Comparison of ENCODE assay signal across 18 mouse cellular contexts in the genomic region with DNA sequence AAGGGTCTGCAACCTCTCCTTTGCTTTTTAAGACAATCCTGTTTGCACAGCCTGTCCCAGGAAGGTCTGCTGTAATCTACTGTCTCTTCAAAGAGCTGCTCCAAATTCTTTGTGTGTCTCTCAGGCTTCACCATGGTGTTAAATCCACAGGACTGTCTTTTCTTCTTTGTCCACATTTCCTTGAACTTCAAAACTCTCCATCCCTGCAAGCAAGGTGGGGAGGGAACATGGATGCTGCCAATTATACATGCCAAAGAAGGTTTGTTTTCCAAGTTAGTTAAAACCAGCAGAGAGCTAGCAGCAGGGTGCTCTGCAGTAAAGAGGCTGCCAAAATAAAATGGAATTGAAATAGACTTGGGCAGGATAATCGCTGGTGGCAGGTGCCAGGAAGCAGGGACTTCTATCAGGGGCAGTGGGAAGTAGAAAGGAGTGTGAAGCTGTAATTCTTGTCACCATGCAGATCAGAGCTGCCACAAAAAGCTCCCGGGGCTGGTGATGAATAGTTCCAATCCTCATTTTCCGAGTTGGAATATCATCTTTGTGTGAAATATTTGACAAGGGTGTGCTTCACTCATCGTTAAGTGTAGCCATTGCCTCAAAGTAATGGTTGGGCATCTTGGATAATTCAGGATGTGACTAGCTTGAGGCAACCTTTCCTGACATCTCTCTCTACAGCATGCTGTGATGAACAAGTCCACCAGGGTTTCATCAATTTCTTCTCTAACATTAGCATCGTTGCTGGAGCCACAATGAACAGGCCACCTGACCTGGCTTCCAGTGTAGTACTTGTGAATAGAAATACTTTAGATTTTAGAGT.
DNase-seq lines count a peak whose midpoint lies in the region; ATAC-seq and TF ChIP-seq lines count a peak whose summit lies in the region.
"Had no signal": no experiment of that assay in that cellular context is flagged by ENCODE, and none has a peak within 500 bp of the region (broad histone marks: within the 10 kb centered on the region; RNA-seq: fewer than 3 reads in every experiment).

No protein-coding gene starts in this region.

- no peak overlapping the region for H3K9ac ChIP-seq in hindbrain, postnatal 0 days (replicated peaks; ENCODE audit: low read length)
- H3K9ac ChIP-seq: liver, embryonic 15.5 days; stomach, embryonic 15.5 days had no signal

- 33% methylated on average over 5 of the region's 5 CpGs for WGBS in hindbrain, postnatal 0 days

- H3K9me3 ChIP-seq in hindbrain, postnatal 0 days (ENCODE audit: low read length): no peaks in the 10 kb centered on the region
- H3K9me3 ChIP-seq: limb, embryonic 10.5 days; liver, embryonic 15.5 days; stomach, embryonic 15.5 days had no signal

- no peaks in the 10 kb centered on the region for H3K27me3 ChIP-seq in hindbrain, postnatal 0 days (ENCODE audit: insufficient read depth, low read length)
- H3K27me3 ChIP-seq: liver, embryonic 15.5 days; stomach, embryonic 15.5 days had no signal

- peak; percentile 82 for ATAC-seq in hindbrain, postnatal 0 days
- ATAC-seq: CD4-positive, CD25-positive, alpha-beta regulatory T cell, adult 4 months had no signal

- no peak for TF ChIP-seq CTCF in hindbrain, postnatal 0 days (IDR thresholded peaks at IDR 0.05; ENCODE audit: low read depth)

- peak; percentile 34 for DNase-seq in heart, adult 11 months
- DNase-seq in heart, adult 8-10 months (ENCODE audit: low spot score): no peak
- DNase-seq in Muller cell, postnatal 12 days (ENCODE audit: inconsistent ontology term): peak; percentile 47
- DNase-seq in cerebellum, adult 9-11 months: peak; percentile 6
- DNase-seq in hindbrain, postnatal 0 days (ENCODE audit: low spot score): peak; percentile 70
- DNase-seq in natural killer cell, adult 2 months (ENCODE audit: low spot score in 2 of 2): no peak
- DNase-seq in yolk sac, embryonic 10.5 days (ENCODE audit: low spot score): no peak
- no peak for DNase-seq in adrenal gland, adult 18-20 months (ENCODE audit: low spot score in 2 of 2)
- DNase-seq: adrenal gland, adult 8-10 months; heart, postnatal 14 days; kidney, adult 2 months; lung, postnatal 4 days had no signal

- no peak overlapping the region for H3K4me2 ChIP-seq in hindbrain, postnatal 0 days (ENCODE audit: low read depth, low read length)
- H3K4me2 ChIP-seq: liver, embryonic 15.5 days; stomach, embryonic 15.5 days had no signal

- no peaks in the 10 kb centered on the region for H3K4me1 ChIP-seq in hindbrain, postnatal 0 days (ENCODE audit: insufficient read depth, low read length)
- H3K4me1 ChIP-seq: limb, embryonic 10.5 days; liver, embryonic 15.5 days; stomach, embryonic 15.5 days had no signal

- no peak overlapping the region for H3K4me3 ChIP-seq in hindbrain, postnatal 0 days (ENCODE audit: low read length)
- H3K4me3 ChIP-seq: erythroblast, embryonic 14.5 days; layer of hippocampus, adult 2 months; limb, embryonic 10.5 days; liver, embryonic 15.5 days; stomach, embryonic 15.5 days had no signal

- no peaks in the 10 kb centered on the region for H3K36me3 ChIP-seq in hindbrain, postnatal 0 days (ENCODE audit: insufficient read depth, low read length)
- H3K36me3 ChIP-seq: limb, embryonic 10.5 days; liver, embryonic 15.5 days; stomach, embryonic 15.5 days had no signal

- no peak overlapping the region for H3K27ac ChIP-seq in hindbrain, postnatal 0 days
- H3K27ac ChIP-seq: layer of hippocampus, adult 2 months; limb, embryonic 10.5 days; liver, embryonic 15.5 days; stomach, embryonic 15.5 days had no signal

Comparison
In these comparisons a context has a peak if more than half of its experiments do, and no peak if none do; other contexts are left out.
1. DNase-seq: peak in heart, adult 11 months (single experiment), Muller cell, postnatal 12 days (single experiment), cerebellum, adult 9-11 months (single experiment) and hindbrain, postnatal 0 days (single experiment); none in heart, adult 8-10 months (single experiment), natural killer cell, adult 2 months (0 of 2), yolk sac, embryonic 10.5 days (single experiment) and adrenal gland, adult 18-20 months (0 of 2).